Mouse (Mus musculus): ENCODE data around the gene Ints4. TPM values are rescaled to one million over a fixed set of nuclear protein-coding genes. Genes with fewer than 3 reads are reported as not detected.
A peak's percentile ranks its signal among the peaks of the same experiment; 100 is the strongest.

Gene Ints4
- polyA plus RNA-seq, 1 experiment from 2014 or later, result 42.8 TPM

GRCm38 (mm10) chr7:97454795-97455194, 26.0 kb upstream of the Ints4 start:
- Histone ChIP-seq H3K9ac (no peak overlapping the region), H3K27me3 (ENCODE audit: control insufficient read depth, insufficient read depth, low read length) (no peaks in the 10 kb centered on the region), H3K27ac (no peak overlapping the region), H3K4me1 (replicated peaks; ENCODE audit: control insufficient read depth, insufficient read depth, low read length) (peaks cover 9% of the 10 kb centered on the region; the same call in 1 of the 2 replicates), H3K9me3 (ENCODE audit: control insufficient read depth, low read length) (no peaks in the 10 kb centered on the region), H3K36me3 (replicated peaks; ENCODE audit: control insufficient read depth, insufficient read depth) (no peaks in the 10 kb centered on the region), H3K4me2 (replicated peaks) (no peak overlapping the region), H3K4me3 (replicated peaks; ENCODE audit: low read length) (no peak overlapping the region)
- ATAC-seq (ENCODE audit: low FRiP score) (no peak), DNase-seq (ENCODE audit: low spot score) (no peak)
- WGBS, result 95% methylated on average over 10 of the region's 10 CpGs

- no peak overlapping the region for H3K4me2 ChIP-seq (replicated peaks)
- no peaks in the 10 kb centered on the region for H3K27me3 ChIP-seq (ENCODE audit: control insufficient read depth, insufficient read depth, low read length)
- no peak for DNase-seq (ENCODE audit: low spot score)
- no peak overlapping the region for H3K4me3 ChIP-seq (replicated peaks; ENCODE audit: low read length)
- H3K9ac ChIP-seq, result no peak overlapping the region
- peaks cover 9% of the 10 kb centered on the region; the same call in 1 of the 2 replicates for H3K4me1 ChIP-seq (replicated peaks; ENCODE audit: control insufficient read depth, insufficient read depth, low read length)
- no peak for ATAC-seq (ENCODE audit: low FRiP score)
- no peak overlapping the region for H3K27ac ChIP-seq
- 74% methylated on average over 3 of the region's 3 CpGs for WGBS
- no peaks in the 10 kb centered on the region for H3K9me3 ChIP-seq (ENCODE audit: control insufficient read depth, low read length)
- H3K36me3 ChIP-seq (replicated peaks; ENCODE audit: control insufficient read depth, insufficient read depth), result no peaks in the 10 kb centered on the region
Observed at GRCm38 (mm10) chr7:97455577-97455976, 25.2 kb upstream of the Ints4 start.

- H3K27me3 ChIP-seq (ENCODE audit: control insufficient read depth, insufficient read depth, low read length), result no peaks in the 10 kb centered on the region
- 89% methylated on average over 5 of the region's 5 CpGs for WGBS
Observed at GRCm38 (mm10) chr7:97473001-97473400, 7.8 kb upstream of the Ints4 start.

GRCm38 (mm10) chr7:97479349-97479748, 1.4 kb upstream of the Ints4 start:
- Histone ChIP-seq H3K27me3 (ENCODE audit: control insufficient read depth, insufficient read depth, low read length) (no peaks in the 10 kb centered on the region), H3K4me3 (replicated peaks; ENCODE audit: low read length) (no peak overlapping the region), H3K4me2 (replicated peaks) (no peak overlapping the region), H3K9me3 (ENCODE audit: control insufficient read depth, low read length) (no peaks in the 10 kb centered on the region), H3K9ac (no peak overlapping the region), H3K4me1 (replicated peaks; ENCODE audit: control insufficient read depth, insufficient read depth, low read length) (peaks cover 17% of the 10 kb centered on the region), H3K36me3 (replicated peaks; ENCODE audit: control insufficient read depth, insufficient read depth) (no peaks in the 10 kb centered on the region), H3K27ac (no peak overlapping the region)
- WGBS, result 65% methylated on average over 3 of the region's 3 CpGs
- no peak for ATAC-seq (ENCODE audit: low FRiP score)
- no peak for DNase-seq (ENCODE audit: low spot score)

More at GRCm38 (mm10) chr7:97473001-97473400, 7.8 kb upstream of the Ints4 start:
- Histone ChIP-seq H3K4me1 (replicated peaks; ENCODE audit: control insufficient read depth, insufficient read depth, low read length) (no peaks in the 10 kb centered on the region), H3K4me2 (replicated peaks) (no peak overlapping the region), H3K4me3 (replicated peaks; ENCODE audit: low read length) (no peak overlapping the region), H3K9ac (no peak overlapping the region), H3K9me3 (ENCODE audit: control insufficient read depth, low read length) (no peaks in the 10 kb centered on the region), H3K36me3 (replicated peaks; ENCODE audit: control insufficient read depth, insufficient read depth) (no peaks in the 10 kb centered on the region), H3K27ac (no peak overlapping the region)
- DNase-seq (ENCODE audit: low spot score) (no peak), ATAC-seq (ENCODE audit: low FRiP score) (no peak)

GRCm38 (mm10) chr7:97480290-97480689, 466 bp upstream of the Ints4 start:
- Histone ChIP-seq H3K4me2 (replicated peaks) (peak overlapping the region; percentile 92), H3K4me3 (replicated peaks; ENCODE audit: low read length) (peak overlapping the region; percentile 57), H3K9ac (no peak overlapping the region), H3K4me1 (replicated peaks; ENCODE audit: control insufficient read depth, insufficient read depth, low read length) (peaks cover 17% of the 10 kb centered on the region), H3K36me3 (replicated peaks; ENCODE audit: control insufficient read depth, insufficient read depth) (peaks cover 9% of the 10 kb centered on the region), H3K27ac (no peak overlapping the region), H3K27me3 (ENCODE audit: control insufficient read depth, insufficient read depth, low read length) (no peaks in the 10 kb centered on the region), H3K9me3 (ENCODE audit: control insufficient read depth, low read length) (no peaks in the 10 kb centered on the region)
- no peak for DNase-seq (ENCODE audit: low spot score)
- ATAC-seq (ENCODE audit: low FRiP score), result no peak
- 32% methylated on average over 3 of the region's 3 CpGs for WGBS

GRCm38 (mm10) chr7:97483378-97483777, 2.6 kb downstream of the Ints4 start:
- no peak overlapping the region for H3K4me3 ChIP-seq (replicated peaks; ENCODE audit: low read length)
- peaks cover 17% of the 10 kb centered on the region for H3K4me1 ChIP-seq (replicated peaks; ENCODE audit: control insufficient read depth, insufficient read depth, low read length)
- DNase-seq (ENCODE audit: low spot score), result no peak
- H3K4me2 ChIP-seq (replicated peaks), result no peak overlapping the region
- H3K36me3 ChIP-seq (replicated peaks; ENCODE audit: control insufficient read depth, insufficient read depth), result peaks cover 40% of the 10 kb centered on the region
- WGBS, result 85% methylated on average over 2 of the region's 2 CpGs
- no peak for ATAC-seq (ENCODE audit: low FRiP score)
- H3K9me3 ChIP-seq (ENCODE audit: control insufficient read depth, low read length), result no peaks in the 10 kb centered on the region
- no peak overlapping the region for H3K27ac ChIP-seq
- no peak overlapping the region for H3K9ac ChIP-seq
- H3K27me3 ChIP-seq (ENCODE audit: control insufficient read depth, insufficient read depth, low read length), result no peaks in the 10 kb centered on the region

- no peak overlapping the region for H3K4me2 ChIP-seq (replicated peaks)
- H3K27ac ChIP-seq, result no peak overlapping the region
- H3K9ac ChIP-seq, result no peak overlapping the region
- no peaks in the 10 kb centered on the region for H3K4me1 ChIP-seq (replicated peaks; ENCODE audit: control insufficient read depth, insufficient read depth, low read length)
- DNase-seq (ENCODE audit: low spot score), result no peak
- WGBS, result 81% methylated on average over 3 of the region's 3 CpGs
- no peaks in the 10 kb centered on the region for H3K9me3 ChIP-seq (ENCODE audit: control insufficient read depth, low read length)
- no peaks in the 10 kb centered on the region for H3K27me3 ChIP-seq (ENCODE audit: control insufficient read depth, insufficient read depth, low read length)
- no peak overlapping the region for H3K4me3 ChIP-seq (replicated peaks; ENCODE audit: low read length)
- H3K36me3 ChIP-seq (replicated peaks; ENCODE audit: control insufficient read depth, insufficient read depth), result peaks cover 83% of the 10 kb centered on the region
- ATAC-seq (ENCODE audit: low FRiP score), result no peak
Observed at GRCm38 (mm10) chr7:97491157-97491556, 10.4 kb downstream of the Ints4 start.

GRCm38 (mm10) chr7:97492420-97492819, 11.7 kb downstream of the Ints4 start:
- Histone ChIP-seq H3K36me3 (replicated peaks; ENCODE audit: control insufficient read depth, insufficient read depth) (peaks cover 72% of the 10 kb centered on the region), H3K9me3 (ENCODE audit: control insufficient read depth, low read length) (no peaks in the 10 kb centered on the region), H3K9ac (no peak overlapping the region), H3K27me3 (ENCODE audit: control insufficient read depth, insufficient read depth, low read length) (no peaks in the 10 kb centered on the region), H3K4me3 (replicated peaks; ENCODE audit: low read length) (no peak overlapping the region), H3K4me1 (replicated peaks; ENCODE audit: control insufficient read depth, insufficient read depth, low read length) (no peaks in the 10 kb centered on the region), H3K4me2 (replicated peaks) (no peak overlapping the region), H3K27ac (no peak overlapping the region)
- no peak for DNase-seq (ENCODE audit: low spot score)
- no peak for ATAC-seq (ENCODE audit: low FRiP score)
- WGBS, result 83% methylated on average over 4 of the region's 4 CpGs

GRCm38 (mm10) chr7:97495052-97495451, 14.3 kb downstream of the Ints4 start:
- H3K9me3 ChIP-seq (ENCODE audit: control insufficient read depth, low read length), result no peaks in the 10 kb centered on the region
- no peak for ATAC-seq (ENCODE audit: low FRiP score)
- H3K27me3 ChIP-seq (ENCODE audit: control insufficient read depth, insufficient read depth, low read length), result no peaks in the 10 kb centered on the region
- no peak overlapping the region for H3K4me2 ChIP-seq (replicated peaks)
- no peak for DNase-seq (ENCODE audit: low spot score)
- H3K36me3 ChIP-seq (replicated peaks; ENCODE audit: control insufficient read depth, insufficient read depth), result peaks cover 61% of the 10 kb centered on the region
- no peaks in the 10 kb centered on the region for H3K4me1 ChIP-seq (replicated peaks; ENCODE audit: control insufficient read depth, insufficient read depth, low read length)
- no peak overlapping the region for H3K9ac ChIP-seq
- H3K4me3 ChIP-seq (replicated peaks; ENCODE audit: low read length), result no peak overlapping the region
- H3K27ac ChIP-seq, result no peak overlapping the region

GRCm38 (mm10) chr7:97500555-97501209, 19.9 kb downstream of the Ints4 start:
- Histone ChIP-seq H3K4me3 (replicated peaks; ENCODE audit: low read length) (no peak overlapping the region), H3K4me2 (replicated peaks) (no peak overlapping the region), H3K36me3 (replicated peaks; ENCODE audit: control insufficient read depth, insufficient read depth) (peaks cover 51% of the 10 kb centered on the region), H3K27ac (no peak overlapping the region), H3K27me3 (ENCODE audit: control insufficient read depth, insufficient read depth, low read length) (no peaks in the 10 kb centered on the region), H3K4me1 (replicated peaks; ENCODE audit: control insufficient read depth, insufficient read depth, low read length) (no peaks in the 10 kb centered on the region), H3K9ac (no peak overlapping the region), H3K9me3 (ENCODE audit: control insufficient read depth, low read length) (no peaks in the 10 kb centered on the region)
- 79% methylated on average over 5 of the region's 5 CpGs for WGBS
- no peak for DNase-seq (ENCODE audit: low spot score)
- ATAC-seq (ENCODE audit: low FRiP score), result no peak
